In genomic region chr15:11426899-11427298, GRCm38 (mm10) we compare ENCODE assay signal across 22 mouse cellular contexts. TPM values are rescaled to one million over a fixed set of nuclear protein-coding genes. Genes with fewer than 3 reads are reported as not detected.
DNase-seq lines count a peak whose midpoint lies in the region; ATAC-seq and TF ChIP-seq lines count a peak whose summit lies in the region.
"Had no signal": no experiment of that assay in that cellular context is flagged by ENCODE, and none has a peak within 500 bp of the region (broad histone marks: within the 10 kb centered on the region; RNA-seq: fewer than 3 reads in every experiment).

No protein-coding gene starts in this region.

- H3K9me3 ChIP-seq in CH12.LX (replicated peaks; ENCODE audit: low read length): peaks cover 4% of the 10 kb centered on the region
- H3K9me3 ChIP-seq: G1E had no signal

- peak; percentile 58 for DNase-seq in heart, adult 11 months
- DNase-seq in heart, postnatal 10 days: no peak
- DNase-seq in A20 (ENCODE audit: low read depth, low spot score) (peak; percentile 16), CH12.LX (ENCODE audit: extremely low read depth) (peak; percentile 58)
- DNase-seq in gastrocnemius, adult 8-10 months (ENCODE audit: low spot score in 2 of 2): no peak
- DNase-seq: adrenal gland, adult 2 months; adrenal gland, adult 8-10 months; adrenal gland, postnatal 10 days; adrenal gland, postnatal 14 days; adrenal gland, postnatal 25 days; adrenal gland, postnatal 36 days; B cell, adult 2 months; cerebellum, adult 11 months; cerebellum, adult 11-12 months; cerebellum, adult 18-20 months; cerebellum, adult 2 months; cerebellum, adult 8-10 months had no signal

- no peak for ATAC-seq in megakaryocyte progenitor cell, adult 5-6 weeks (replicated peaks; ENCODE audit: poor library complexity)
- ATAC-seq: activated CD4-positive, CD25-positive, alpha-beta regulatory T cell, adult 4 months; CD4-positive, CD25-positive, alpha-beta regulatory T cell, adult 4 months; Patski had no signal

- TF ChIP-seq POLR2A in CH12.LX (IDR thresholded peaks at IDR 0.05; ENCODE audit: low read depth, low read length): no peak

- H3K4me2 ChIP-seq in CH12.LX (ENCODE audit: insufficient read depth, low read depth, poor library complexity, severe bottlenecking): no peak overlapping the region

- no peak overlapping the region for H3K4me3 ChIP-seq in CH12.LX (replicated peaks in 1 of 3; ENCODE audit: low read depth in 2 of 3, low read length in 2 of 3, poor library complexity in 1 of 3)

- H3K27me3 ChIP-seq in CH12.LX (replicated peaks): no peaks in the 10 kb centered on the region
- H3K27me3 ChIP-seq: Patski had no signal

- H3K4me1 ChIP-seq in CH12.LX (ENCODE audit: control insufficient read depth in 1 of 2, insufficient read depth in 2 of 2): peaks cover 3 to 20% of the 10 kb centered on the region in 2 experiments; a peak in 2 of 4 replicates

- H3K79me2 ChIP-seq in CH12.LX (replicated peaks; ENCODE audit: control insufficient read depth, extremely low read depth, insufficient read depth, poor library complexity, severe bottlenecking): no peaks in the 10 kb centered on the region

- intact Hi-C loops in heart, postnatal 10 days (cut with DNase I): no loop called here

- H3K27ac ChIP-seq in CH12.LX (ENCODE audit: insufficient read depth, low read depth): no peak overlapping the region

- no peaks in the 10 kb centered on the region for H3K36me3 ChIP-seq in CH12.LX (replicated peaks in 1 of 2; ENCODE audit: control insufficient read depth in 1 of 2, insufficient read depth in 1 of 2, low read length in 1 of 2)
- H3K36me3 ChIP-seq: G1E had no signal

- TF ChIP-seq EP300 in CH12.LX (IDR thresholded peaks at IDR 0.05; ENCODE audit: low read length): peak; percentile 74

- no peak for TF ChIP-seq CTCF in CH12.LX (conservative IDR thresholded peaks at IDR 0.05 in 1 of 2, IDR thresholded peaks at IDR 0.05 in 1 of 2; ENCODE audit: low read depth in 2 of 2, low read length in 2 of 2)

- TF ChIP-seq RAD21 in CH12.LX (IDR thresholded peaks at IDR 0.05; ENCODE audit: low read depth, low read length): no peak

- in situ Hi-C loops in CH12.LX (cut with MboI; ENCODE audit: low pct_ligation_motif_present, low pct_unique_long_range_greater_than_20kb, low sequenced_read_pairs): loop anchor here (10.0 kb wide), 1 partner anchor 148 kb away; no protein-coding TSS in a partner anchor

- H3K9ac ChIP-seq in CH12.LX (ENCODE audit: insufficient read depth, low read depth): no peak overlapping the region

- dilution Hi-C loops in CH12.LX (cut with MboI; ENCODE audit: extremely low pct_ligation_motif_present, extremely low pct_unique_long_range_greater_than_20kb, low sequenced_read_pairs): no loop called here

TF ChIP-seq in CH12.LX, 34 proteins besides CTCF, POLR2A, EP300 and RAD21:
- TF ChIP-seq ZC3H11A (IDR thresholded peaks at IDR 0.05; ENCODE audit: low read depth, low read length) (no peak), USF2 (conservative IDR thresholded peaks at IDR 0.05; ENCODE audit: low read depth, low read length) (no peak), ZMIZ1 (IDR thresholded peaks at IDR 0.05; ENCODE audit: low read depth, low read length) (no peak), ETS1 (conservative IDR thresholded peaks at IDR 0.05; ENCODE audit: low read depth, low read length) (no peak), UBTF (IDR thresholded peaks at IDR 0.05; ENCODE audit: low read depth, low read length) (no peak), BHLHE40 (IDR thresholded peaks at IDR 0.05; ENCODE audit: low read depth, low read length) (no peak), MAX (IDR thresholded peaks at IDR 0.05; ENCODE audit: low read length) (no peak), CHD2 (IDR thresholded peaks at IDR 0.05; ENCODE audit: low read length) (no peak), POLR2AphosphoS2 (IDR thresholded peaks at IDR 0.05; ENCODE audit: low read depth, low read length) (no peak), TCF12 (IDR thresholded peaks at IDR 0.05; ENCODE audit: low read depth, low read length) (no peak), SIN3A (IDR thresholded peaks at IDR 0.05; ENCODE audit: low read length) (0 out of 2 replicates have a peak, but pooled peaks have one; percentile 45), IRF4 (IDR thresholded peaks at IDR 0.05; ENCODE audit: low read depth, low read length) (peak; percentile 71)
TF ChIP-seq in CH12.LX: peak in this region for 2.

RNA-seq across cellular contexts. Expression of gene Tars, which starts 27.4 kb away (rescaled TPM):
- total RNA-seq in heart, postnatal 10 days (2021): 10 to 100 TPM; 24.4 to 25.2 TPM
- total RNA-seq in CH12.LX (2012; rRNA removed): 107 and 114 TPM in 2 replicates
- total RNA-seq in CH12.LX (2014; rRNA removed): 217 and 256 TPM in 2 replicates
- 189 and 214 TPM in 2 replicates for polyA plus RNA-seq in CH12.LX (2012; ENCODE audit: insufficient read length, low read depth)
- total RNA-seq in gastrocnemius, adult 8-10 months (2022): 10 to 100 TPM; 26.8 to 38.4 (median 35.0) TPM
- total RNA-seq in megakaryocyte progenitor cell, adult 5-6 weeks (2015): 36.4 and 37.9 TPM in 2 replicates
- total RNA-seq in megakaryocyte progenitor cell, adult 5-6 weeks (2017): 80.1 and 94.0 TPM in 2 replicates

Comparison
In these comparisons a context has a peak if more than half of its experiments do, and no peak if none do; other contexts are left out.
1. DNase-seq: peak in heart, adult 11 months (single experiment), A20 (single experiment) and CH12.LX (single experiment); none in heart, postnatal 10 days (0 of 2) and gastrocnemius, adult 8-10 months (0 of 2).